Mouse (Mus musculus) liver, adult 2 months (tissue): ENCODE data around the gene Hoxd11.

Experiments used
- CTCF ChIP-seq: fragments of 200-500 bp; IDR thresholded peaks from 2 replicates; pipeline ENCODE4 v1.5.1; 2011; ENCODE audit warnings: low read depth, low read length, control low read depth
- POLR2A ChIP-seq: fragments of 200-500 bp; IDR thresholded peaks from 2 replicates; pipeline ENCODE4 v1.6.1; 2011; ENCODE audit warnings: low read length, control low read depth; ENCODE audit not compliant: insufficient read depth; ENCODE audit errors: extremely low read depth

DNA sequence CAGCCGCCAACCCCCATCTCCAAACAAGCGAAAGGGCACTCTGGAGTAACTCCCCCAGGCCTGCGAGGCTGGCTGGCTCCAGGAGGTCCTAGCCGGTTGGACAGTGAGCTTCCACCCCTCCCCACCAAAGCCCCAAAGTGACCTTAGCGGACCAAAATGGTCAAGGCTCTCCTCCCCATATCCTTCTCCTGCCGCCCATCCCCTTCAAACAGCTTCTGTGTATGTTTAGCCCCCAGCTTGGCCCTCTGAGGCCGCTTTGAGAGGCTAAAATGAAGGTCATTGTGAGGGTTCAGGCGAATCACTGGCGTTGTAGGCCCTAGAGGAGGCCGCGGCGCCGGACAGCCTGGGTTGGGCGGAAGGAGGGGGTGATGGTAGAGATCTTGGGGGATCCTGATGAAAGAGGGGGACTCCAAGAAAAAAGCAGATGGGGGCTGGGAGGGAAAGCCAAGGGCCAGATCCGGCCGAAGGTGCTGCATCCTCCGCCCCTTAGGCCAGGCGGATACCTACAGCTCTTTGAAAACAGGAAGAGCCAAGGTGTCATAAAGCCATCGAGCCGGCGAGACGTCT, 21.3 kb downstream of the Hoxd11 start:
- TF ChIP-seq POLR2A: no peak
- TF ChIP-seq CTCF: no peak
